Comparison of ENCODE assay signal across 28 mouse cellular contexts in genomic region chr3:154257312-154257711, GRCm38 (mm10).
"Had no signal": no experiment of that assay in that cellular context is flagged by ENCODE, and none has a peak within 500 bp of the region (broad histone marks: within the 10 kb centered on the region; RNA-seq: fewer than 3 reads in every experiment).

No protein-coding gene starts in this region.

- H3K9ac ChIP-seq: limb, embryonic 15.5 days; liver, embryonic 12.5 days; liver, embryonic 13.5 days; liver, embryonic 14.5 days; liver, embryonic 15.5 days; liver, postnatal 0 days; lung, embryonic 14.5 days; lung, embryonic 15.5 days; midbrain, embryonic 12.5 days; midbrain, embryonic 13.5 days; midbrain, embryonic 15.5 days had no signal

- H3K27ac ChIP-seq: left cerebral cortex, adult 2 months; limb, embryonic 15.5 days; liver, embryonic 12.5 days; liver, embryonic 13.5 days; liver, embryonic 14.5 days; liver, embryonic 15.5 days; lung, embryonic 15.5 days; macrophage; midbrain, embryonic 10.5 days; midbrain, embryonic 12.5 days; midbrain, embryonic 13.5 days; midbrain, embryonic 15.5 days had no signal

- H3K9me3 ChIP-seq: limb, embryonic 15.5 days; liver, embryonic 12.5 days; liver, embryonic 13.5 days; liver, embryonic 15.5 days; lung, embryonic 15.5 days; midbrain, embryonic 10.5 days; midbrain, embryonic 12.5 days; midbrain, embryonic 13.5 days; midbrain, embryonic 15.5 days had no signal

- H3K36me3 ChIP-seq: limb, embryonic 15.5 days; liver, embryonic 12.5 days; liver, embryonic 13.5 days; liver, embryonic 15.5 days; lung, embryonic 15.5 days; midbrain, embryonic 10.5 days; midbrain, embryonic 12.5 days; midbrain, embryonic 13.5 days; midbrain, embryonic 15.5 days had no signal

- ATAC-seq: liver, embryonic 12.5 days; liver, postnatal 0 days; lung, postnatal 0 days; midbrain, embryonic 13.5 days; midbrain, embryonic 15.5 days; midbrain, embryonic 16.5 days had no signal

- DNase-seq: left cerebral cortex, postnatal 4 days; liver; liver, embryonic 13.5 days; liver, postnatal 0 days; lung, adult 18-20 months; lung, adult 2 months; lung, embryonic 14.5 days; lung, postnatal 10 days; lung, postnatal 14 days; lung, postnatal 36 days; lung, postnatal 4 days; midbrain, embryonic 14.5 days had no signal

- H3K4me3 ChIP-seq: left cerebral cortex, adult 2 months; limb, embryonic 15.5 days; liver, embryonic 12.5 days; liver, embryonic 13.5 days; liver, embryonic 15.5 days; lung, embryonic 15.5 days; midbrain, embryonic 10.5 days; midbrain, embryonic 12.5 days; midbrain, embryonic 13.5 days; midbrain, embryonic 15.5 days; myocyte had no signal

- H3K4me1 ChIP-seq: limb, embryonic 15.5 days; liver, embryonic 12.5 days; liver, embryonic 13.5 days; liver, embryonic 15.5 days; lung, embryonic 15.5 days; midbrain, embryonic 10.5 days; midbrain, embryonic 12.5 days; midbrain, embryonic 13.5 days; midbrain, embryonic 15.5 days had no signal

- H3K4me2 ChIP-seq: limb, embryonic 15.5 days; liver, embryonic 11.5 days; liver, embryonic 12.5 days; liver, embryonic 13.5 days; liver, embryonic 15.5 days; lung, embryonic 14.5 days; lung, embryonic 15.5 days; midbrain, embryonic 11.5 days; midbrain, embryonic 12.5 days; midbrain, embryonic 13.5 days; midbrain, embryonic 15.5 days had no signal

- H3K27me3 ChIP-seq: liver, embryonic 12.5 days; liver, embryonic 13.5 days; liver, embryonic 15.5 days; lung, embryonic 15.5 days; midbrain, embryonic 12.5 days; midbrain, embryonic 13.5 days; midbrain, embryonic 15.5 days had no signal
